Mouse (Mus musculus) CH12.LX (cell line): ENCODE results near the gene Sept4.

Source experiments
- CTCF ChIP-seq, 2 experiments: IDR thresholded peaks in 1 of 2; conservative IDR thresholded peaks in 1 of 2; 2 replicates each; pipeline ENCODE4 v1.5.1; 2011 to 2012; ENCODE audit warnings: low read depth in 2 of 2, low read length in 2 of 2, improper control_type of control experiment in 1 of 2, inconsistent platforms in 1 of 2, mild to moderate bottlenecking in 1 of 2, moderate library complexity in 1 of 2
- EP300 ChIP-seq: IDR thresholded peaks from 2 replicates; pipeline ENCODE4 v1.6.1; 2011; ENCODE audit warnings: low read length, improper control_type of control experiment
- MAZ ChIP-seq: IDR thresholded peaks from 2 replicates; pipeline ENCODE4 v1.6.1; 2012; ENCODE audit warnings: low read depth, mild to moderate bottlenecking, inconsistent platforms, low read length, improper control_type of control experiment, moderate library complexity
- POLR2A ChIP-seq: IDR thresholded peaks from 2 replicates; pipeline ENCODE4 v1.6.1; 2011; ENCODE audit warnings: low read depth, mild to moderate bottlenecking, improper control_type of control experiment, low read length
- UBTF ChIP-seq: IDR thresholded peaks from 2 replicates; pipeline ENCODE4 v1.6.1; 2012; ENCODE audit warnings: low read depth, mild to moderate bottlenecking, inconsistent platforms, low read length, improper control_type of control experiment, moderate library complexity
- USF2 ChIP-seq: conservative IDR thresholded peaks from 2 replicates; pipeline ENCODE4 v1.6.1; 2011; ENCODE audit warnings: low read depth, low read length, improper control_type of control experiment
- ZNF384 ChIP-seq: IDR thresholded peaks from 2 replicates; pipeline ENCODE4 v1.6.1; 2012; ENCODE audit warnings: low read depth, low read length, improper control_type of control experiment, inconsistent platforms

GRCm38 (mm10) chr11:87524780-87525179, 43.9 kb upstream of the Sept4 start:
- TF ChIP-seq EP300: no peak
- no peak for TF ChIP-seq MAZ
- TF ChIP-seq CTCF (conservative IDR thresholded peaks at IDR 0.05 in 1 of 2, IDR thresholded peaks at IDR 0.05 in 1 of 2; ENCODE audit: low read depth in 2 of 2, low read length in 2 of 2): no peak
- no peak for TF ChIP-seq UBTF
- TF ChIP-seq ZNF384: no peak
- TF ChIP-seq POLR2A: no peak
- no peak for TF ChIP-seq USF2
